Mouse (Mus musculus): ENCODE measurements around the gene Akr1cl.

GRCm38 (mm10) chr1:64983247-64983646 is 49.3 kb downstream of the Akr1cl start:
- no peak for TF ChIP-seq CTCF (conservative IDR thresholded peaks at IDR 0.05; ENCODE audit: low read length)
- no peak for TF ChIP-seq POU5F1 (IDR thresholded peaks at IDR 0.05; ENCODE audit: borderline replicate concordance, low read length)
- TF ChIP-seq NANOG (IDR thresholded peaks at IDR 0.05; ENCODE audit: borderline replicate concordance, low read length) = no peak

All from E14TG2a.4 (cell line).